Mouse (Mus musculus) heart, postnatal 0 days (tissue): Measurements from ENCODE around the gene Marcks.

Experiments
- CTCF ChIP-seq: IDR thresholded peaks from 2 replicates; pipeline ENCODE4 v1.5.1; 2016; ENCODE audit warnings: antibody characterized with exemption, control low read depth, low read depth
- EP300 ChIP-seq: IDR thresholded peaks from 2 replicates; pipeline ENCODE4 v1.6.1; 2016; ENCODE audit warnings: antibody characterized with exemption, low read depth

GRCm38 (mm10) chr10:37139443-37140165, 884 bp upstream of the Marcks start:
- no peak for TF ChIP-seq CTCF
- TF ChIP-seq EP300 = no peak
